Mouse (Mus musculus): ENCODE measurements around the gene Aqp1. TPM values are rescaled to one million over a fixed set of nuclear protein-coding genes. Genes with fewer than 3 reads are reported as not detected.

Aqp1 gene
- total RNA-seq, 2 experiments from 2014 or later, result 45.2 to 72.8 TPM

- no peak for DNase-seq
These were observed 20.9 kb downstream of the Aqp1 start for GRCm38 (mm10) chr6:55356976-55357635.

GRCm38 (mm10) chr6:55357636-55358031, 21.4 kb downstream of the Aqp1 start:
- peak in 1 of 2 experiments; percentile 8 for DNase-seq

DNA sequence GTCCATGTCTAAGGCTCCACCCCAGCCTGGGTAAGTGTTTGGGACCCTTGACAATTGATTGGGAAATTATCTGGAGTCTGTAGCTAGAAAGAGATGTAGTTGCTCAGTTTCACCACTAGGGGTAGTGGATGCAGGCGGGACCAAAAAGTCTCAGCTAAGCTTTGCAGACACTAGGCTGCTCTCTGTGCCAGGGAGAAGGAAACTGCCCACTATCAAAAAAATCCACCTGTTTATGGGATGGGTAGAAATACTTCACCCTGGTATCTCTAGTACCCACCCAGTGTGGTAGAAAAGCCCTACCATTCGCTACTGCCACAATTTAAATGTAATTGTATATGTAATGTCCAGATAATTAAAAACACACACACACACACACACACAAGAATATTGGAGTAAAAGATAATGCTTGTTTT, 22.5 kb downstream of the Aqp1 start:
- DNase-seq, result no peak

GRCm38 (mm10) chr6:55362663-55363062, 26.4 kb downstream of the Aqp1 start:
- no peak for DNase-seq

DNA sequence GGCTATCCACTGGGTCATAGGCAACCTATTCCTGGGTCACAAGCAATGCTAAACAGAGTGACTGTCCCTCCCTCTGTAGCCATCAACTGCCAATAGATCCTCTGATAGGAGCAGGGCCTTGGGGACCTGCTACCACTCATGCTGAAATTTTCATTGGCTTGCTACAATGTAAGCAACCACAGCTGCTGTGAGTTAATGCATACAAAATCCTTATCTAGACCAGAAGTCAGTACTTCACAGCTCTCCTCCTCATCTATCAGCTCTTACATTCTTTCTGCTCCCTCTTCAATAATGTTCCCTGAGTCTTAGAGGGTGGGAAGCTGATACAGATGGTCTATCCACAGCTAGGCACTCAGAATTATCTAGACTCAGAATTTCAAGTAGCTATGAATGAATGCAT, 30.9 kb downstream of the Aqp1 start:
- no peak for DNase-seq

DNA sequence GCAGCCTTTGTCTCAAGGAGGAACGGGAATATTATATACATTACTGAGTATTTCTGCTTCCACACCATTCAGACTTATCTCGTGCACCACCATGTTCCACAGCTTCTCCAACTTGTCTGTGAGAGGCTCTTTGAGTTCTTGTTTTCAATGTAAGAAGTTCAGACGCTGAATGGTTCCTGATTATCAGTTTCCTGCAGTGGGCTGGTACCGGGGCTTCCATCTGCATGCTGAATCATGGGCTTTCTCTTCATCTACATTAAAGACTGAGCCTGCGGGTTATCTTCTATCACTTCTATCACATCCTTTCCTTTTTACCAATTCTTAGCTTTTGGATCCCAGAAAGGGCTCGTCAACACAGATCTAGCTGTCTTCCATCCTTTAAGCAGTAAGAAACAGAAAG, 34.6 kb downstream of the Aqp1 start:
- DNase-seq, result no peak

DNA sequence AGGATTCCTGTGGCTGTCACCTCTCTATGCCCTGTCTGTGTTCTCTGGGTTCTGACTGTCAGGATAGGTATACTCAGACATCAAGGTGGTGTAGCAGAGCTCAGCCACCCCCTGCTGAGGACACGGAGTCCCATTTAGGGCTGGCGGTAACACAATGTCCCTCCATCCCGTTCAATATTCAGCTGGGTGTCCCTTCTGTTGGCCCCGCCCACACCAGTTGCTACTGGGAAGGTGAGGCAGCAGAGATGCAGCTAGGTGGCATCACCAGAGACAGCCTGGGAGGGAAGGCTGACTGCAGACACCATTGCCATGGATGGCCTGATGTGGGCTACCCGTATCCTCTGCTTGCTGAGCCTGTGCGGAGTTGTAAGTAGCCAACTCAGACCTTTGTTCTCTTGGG, 39.8 kb downstream of the Aqp1 start, which contains the start of gene Ghrhr:
Ghrhr (plus strand) TSS at position 220 of the 400 bp plus-strand sequence.
- no peak for DNase-seq

GRCm38 (mm10) chr6:55376511-55376910, 40.3 kb downstream of the Aqp1 start:
- no peak for DNase-seq

GRCm38 (mm10) chr6:55377461-55377860, 41.2 kb downstream of the Aqp1 start:
- DNase-seq, result no peak

DNA sequence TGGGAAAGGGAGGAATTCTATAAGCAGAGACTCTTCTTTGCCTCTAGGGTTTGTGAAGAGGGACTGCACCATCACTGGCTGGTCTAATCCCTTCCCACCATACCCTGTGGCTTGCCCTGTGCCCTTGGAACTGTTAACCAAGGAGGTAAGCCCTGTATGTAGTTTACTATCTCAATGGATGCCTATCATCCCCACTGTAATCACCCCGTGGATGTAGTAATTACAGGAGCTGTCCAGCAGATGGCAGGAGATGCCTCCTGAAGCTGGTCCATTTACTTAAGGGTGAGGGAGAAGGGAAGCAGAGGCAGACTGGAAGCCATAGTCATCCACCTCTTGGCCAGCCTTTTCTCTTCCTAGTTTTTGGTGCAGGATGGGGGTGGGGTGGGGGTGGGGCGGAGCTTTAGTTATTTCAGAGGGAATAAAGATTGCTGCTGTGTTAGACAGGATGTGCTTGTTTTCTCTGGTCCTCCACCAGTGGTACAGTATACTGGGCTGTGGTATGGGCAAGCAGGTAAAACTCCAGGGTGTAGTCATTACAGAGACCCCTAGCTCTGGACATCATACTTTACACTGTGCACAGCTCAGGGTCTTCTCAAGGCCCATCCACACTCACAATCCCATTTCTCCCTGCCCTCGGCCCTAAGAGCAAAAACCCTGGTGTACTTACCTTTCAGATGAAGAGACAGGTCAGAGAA, 43.6 kb downstream of the Aqp1 start:
- peak; percentile 41 to 47 for DNase-seq

DNA sequence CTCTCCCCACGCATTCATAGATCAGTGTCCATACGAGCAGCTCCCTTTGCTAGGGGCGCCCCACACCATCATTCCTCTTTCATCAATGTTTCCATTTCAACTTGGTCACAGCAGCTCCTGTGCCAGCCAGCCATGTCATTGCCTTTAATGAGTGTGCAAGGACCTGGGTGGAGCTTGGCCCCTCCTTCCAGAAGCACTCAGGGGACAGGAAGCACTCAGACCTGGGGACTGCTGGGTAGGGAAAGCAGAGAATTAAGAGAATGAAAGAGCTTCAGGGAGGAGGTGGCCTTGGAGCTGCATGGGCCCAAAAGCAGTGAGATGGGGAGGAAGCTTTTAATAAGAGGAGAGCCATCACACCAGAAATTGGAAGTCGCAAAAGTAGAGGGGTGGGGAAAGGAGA, 45.7 kb downstream of the Aqp1 start:
- DNase-seq, result no peak

DNA sequence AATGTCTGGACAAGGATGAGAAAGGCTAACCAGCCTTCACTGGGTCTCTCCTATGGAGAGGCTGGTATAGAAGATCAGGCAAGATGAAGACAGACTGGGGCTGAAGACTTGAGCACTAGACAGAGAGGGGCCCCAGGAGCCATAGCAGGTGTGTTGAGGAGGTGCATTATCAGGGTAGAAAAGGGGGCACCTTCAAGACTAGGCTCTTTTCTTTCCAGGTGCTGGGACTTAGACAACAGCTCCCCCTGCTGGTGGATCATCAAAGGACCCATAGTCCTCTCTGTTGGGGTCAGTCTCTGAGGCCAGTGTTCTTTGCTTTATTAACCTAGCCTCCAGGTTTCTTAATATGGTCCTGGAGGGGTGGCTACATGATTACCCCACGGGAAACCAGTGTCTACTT, 47.7 kb downstream of the Aqp1 start:
- DNase-seq, result peak; percentile 53 to 77

- DNase-seq, result no peak
These were observed 48.2 kb downstream of the Aqp1 start for GRCm38 (mm10) chr6:55384356-55384951.

GRCm38 (mm10) chr6:55388546-55389169, 52.4 kb downstream of the Aqp1 start:
- no peak for DNase-seq

DNA sequence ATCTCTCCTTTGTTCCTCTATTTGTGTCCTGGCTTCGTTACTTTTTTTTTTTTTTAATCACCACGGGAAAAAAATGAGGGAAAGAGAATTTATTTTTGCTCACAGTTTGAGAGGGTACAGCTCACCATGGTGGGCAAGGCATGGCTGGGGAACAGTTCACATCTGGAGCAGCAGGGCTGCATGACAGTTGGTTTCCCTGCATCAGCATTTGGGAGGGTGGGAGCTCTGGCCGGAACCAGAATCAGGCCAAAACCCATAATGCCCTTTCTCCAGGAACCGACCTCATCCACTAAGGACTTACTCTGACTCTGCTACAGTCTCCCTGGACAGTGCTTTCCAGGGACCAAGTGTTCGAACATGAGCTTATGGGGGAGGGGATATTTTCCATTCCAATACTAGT, 53.1 kb downstream of the Aqp1 start:
- no peak for DNase-seq

- no peak for DNase-seq
These were observed 55.6 kb downstream of the Aqp1 start for GRCm38 (mm10) chr6:55391814-55392213.

- DNase-seq, result peak; percentile 76 to 82
These were observed 56.2 kb downstream of the Aqp1 start for GRCm38 (mm10) chr6:55392453-55392852.

DNA sequence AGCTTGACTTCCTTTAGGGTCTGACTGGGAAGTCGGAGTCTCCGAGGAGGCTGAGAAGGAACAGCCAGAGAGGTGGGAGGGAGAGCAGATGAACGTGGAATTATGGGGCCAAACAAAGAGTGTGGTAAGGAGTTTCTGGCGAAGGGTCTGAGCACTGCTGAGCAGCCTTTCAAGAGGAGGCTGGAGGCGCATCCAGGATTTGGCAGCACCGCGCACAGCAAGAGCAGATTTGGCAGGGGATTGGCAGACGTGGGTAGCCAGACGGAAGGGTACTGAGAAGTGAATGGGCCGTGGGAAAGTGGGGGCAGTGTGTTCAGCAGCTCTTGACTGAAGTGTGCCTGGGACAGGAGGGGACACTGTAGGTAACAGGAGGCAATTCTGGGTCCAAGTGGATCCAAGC, 58.6 kb downstream of the Aqp1 start:
- DNase-seq, result no peak

DNA sequence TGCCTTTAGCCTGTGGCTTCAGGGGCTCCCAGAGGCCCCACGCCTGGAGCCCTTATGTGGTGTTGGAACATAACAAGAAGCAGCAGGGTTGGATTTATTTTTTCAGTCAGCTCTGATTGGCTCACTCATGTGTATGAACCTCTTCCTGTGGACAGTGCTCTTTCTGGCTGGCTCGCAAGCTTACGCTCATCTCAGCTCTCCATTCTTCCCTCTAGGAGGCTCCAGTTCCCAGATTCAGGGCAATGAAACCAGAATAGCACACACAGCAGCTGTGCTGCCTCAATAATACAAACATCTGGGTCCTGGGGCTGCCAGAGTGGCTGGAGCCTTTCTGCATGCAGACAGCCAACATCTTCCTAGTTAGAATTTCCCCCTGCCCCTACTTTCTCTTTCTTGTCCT, 59.9 kb downstream of the Aqp1 start:
- peak in 1 of 2 experiments; percentile 16 for DNase-seq

DNA sequence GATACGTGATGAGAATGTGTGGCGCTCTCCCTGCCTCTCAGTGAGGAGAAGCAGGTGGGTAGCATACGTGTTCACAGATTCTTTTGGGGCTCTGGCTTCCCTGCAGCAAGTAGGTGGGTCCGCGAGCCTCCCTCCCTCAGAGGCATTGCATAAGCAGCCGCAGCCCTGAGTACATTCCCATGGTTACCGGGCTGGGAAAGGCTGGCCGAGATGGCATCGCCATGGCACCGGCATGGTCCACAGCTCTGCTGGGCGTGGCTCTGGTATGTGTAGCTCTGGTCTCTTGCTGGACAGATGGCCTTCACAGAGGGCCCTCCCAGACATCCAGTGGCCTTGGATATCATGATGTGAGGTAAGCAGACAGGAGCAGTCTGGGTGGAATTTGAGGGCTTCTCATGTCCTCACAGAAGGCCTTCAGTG, 60.4 kb downstream of the Aqp1 start:
- peak; percentile 63 to 69 for DNase-seq

Data from adrenal gland, postnatal 36 days (tissue).